Mouse (Mus musculus): ENCODE results near the gene Camk2d.

- TF ChIP-seq CTCF (IDR thresholded peaks at IDR 0.05; ENCODE audit: control insufficient read depth, insufficient read depth, low read length): no peak
- TF ChIP-seq POLR2A (IDR thresholded peaks at IDR 0.05; ENCODE audit: borderline replicate concordance, control insufficient read depth, low read depth, low read length): no peak
Observed at GRCm38 (mm10) chr3:126622509-126622908, 26.4 kb downstream of the Camk2d start.
